Mouse (Mus musculus) erythroblast, embryonic 14.5 days (primary cell): ENCODE measurements around the gene Sap25.

Experiments
- GATA1 ChIP-seq: IDR thresholded peaks from 2 replicates; pipeline ENCODE4 v1.6.1; 2012; ENCODE audit warnings: low read length, inconsistent platforms, mixed read lengths
- TAL1 ChIP-seq: IDR thresholded peaks from 3 replicates; pipeline ENCODE4 v1.6.1; 2012; ENCODE audit warnings: low read length, inconsistent platforms, mixed read lengths

DNA sequence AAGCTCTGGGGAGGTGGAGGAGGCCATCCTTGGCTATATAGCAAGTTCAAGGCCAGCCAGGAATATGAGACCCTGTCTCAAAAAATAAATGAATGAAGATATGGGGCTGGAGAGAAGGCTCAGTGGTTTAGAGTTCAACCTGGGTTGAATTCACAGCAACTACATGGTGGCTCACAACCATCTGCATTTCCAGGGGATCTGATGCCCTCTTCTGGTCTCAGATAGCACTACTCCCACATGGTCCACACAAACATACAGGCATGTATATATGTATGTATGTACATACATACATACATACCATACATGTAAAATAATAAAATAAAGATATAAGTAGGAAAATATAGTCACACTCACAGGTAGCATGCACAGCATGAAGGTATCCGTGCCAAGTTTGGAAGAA is 29.1 kb downstream of the Sap25 start:
- TF ChIP-seq GATA1 (no peak), TAL1 (no peak)
